Mouse (Mus musculus) gastrocnemius, postnatal 10 days (tissue): Measurements from ENCODE around the gene Ap1s1. TPM values are rescaled to one million over a fixed set of nuclear protein-coding genes. Genes with fewer than 3 reads are reported as not detected.

Source experiments
- DNase-seq: peaks from one replicate; pipeline ENCODE4 v3.0.0; 2021; ENCODE audit warnings: mixed read lengths
- total RNA-seq, 2 experiments: library from RNA; stranded (reverse); gene quantifications; 2 replicates each; pipeline ENCODE4 v1.2.3; 2021

Gene Ap1s1
- total RNA-seq, 2 experiments from 2014 or later: 33.4 to 37.0 TPM

- no peak for DNase-seq
Observed at GRCm38 (mm10) chr5:137065454-137065853, 19.5 kb upstream of the Ap1s1 start.

- DNase-seq: no peak
Observed at GRCm38 (mm10) chr5:137062601-137063000, 16.7 kb upstream of the Ap1s1 start.

DNA sequence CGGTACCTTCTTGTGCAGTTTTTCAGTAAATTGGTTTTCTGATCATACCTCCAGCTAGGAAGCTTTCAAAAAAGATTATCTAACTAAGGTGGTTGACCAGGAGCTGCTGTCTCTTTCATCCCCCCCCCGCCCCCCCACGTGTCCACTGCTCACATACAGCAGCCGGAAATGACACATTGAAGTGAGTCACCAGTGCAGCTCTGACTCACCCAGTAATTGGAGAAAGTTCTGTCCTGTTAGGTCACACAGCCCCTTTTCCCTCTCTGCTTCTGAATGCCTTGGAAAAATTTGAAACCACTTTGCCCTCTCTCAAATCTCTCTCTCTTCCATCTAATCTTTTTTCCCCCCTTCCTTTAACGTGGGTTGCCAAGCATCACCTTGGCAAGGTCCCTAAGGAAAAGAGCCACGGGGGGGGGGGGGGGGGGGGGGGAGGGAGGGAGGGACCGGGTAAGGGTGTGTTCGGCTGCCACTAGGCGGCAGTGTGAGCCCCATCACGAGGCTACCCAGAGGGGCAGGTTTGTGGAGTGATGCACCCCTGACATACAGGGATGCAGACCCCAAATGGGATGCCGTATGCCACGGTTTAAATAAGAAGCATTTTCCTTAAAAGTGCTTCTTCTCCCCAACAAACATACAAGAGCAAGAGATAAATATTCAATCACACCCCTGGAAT, 16.0 kb upstream of the Ap1s1 start:
- peak; percentile 72 for DNase-seq

DNA sequence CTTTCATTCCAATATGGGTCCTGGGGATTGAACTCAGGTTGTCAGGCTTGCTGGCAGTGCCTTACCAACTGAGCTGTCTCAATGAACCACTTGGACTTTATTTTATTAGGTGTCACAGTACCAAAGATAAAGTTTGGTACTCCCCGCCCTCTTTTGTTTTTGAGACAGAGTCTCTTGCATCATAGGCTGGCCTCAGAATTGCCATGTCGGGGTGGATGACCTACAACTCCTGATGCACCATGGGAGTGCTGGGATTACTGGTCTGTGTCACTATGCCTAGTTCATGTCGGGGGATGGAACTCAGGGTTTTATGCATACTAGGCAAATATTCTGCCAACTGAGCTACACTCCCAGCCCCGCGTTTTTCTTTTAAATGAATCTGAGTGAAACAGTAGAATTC, 8.9 kb upstream of the Ap1s1 start:
- no peak for DNase-seq

DNA sequence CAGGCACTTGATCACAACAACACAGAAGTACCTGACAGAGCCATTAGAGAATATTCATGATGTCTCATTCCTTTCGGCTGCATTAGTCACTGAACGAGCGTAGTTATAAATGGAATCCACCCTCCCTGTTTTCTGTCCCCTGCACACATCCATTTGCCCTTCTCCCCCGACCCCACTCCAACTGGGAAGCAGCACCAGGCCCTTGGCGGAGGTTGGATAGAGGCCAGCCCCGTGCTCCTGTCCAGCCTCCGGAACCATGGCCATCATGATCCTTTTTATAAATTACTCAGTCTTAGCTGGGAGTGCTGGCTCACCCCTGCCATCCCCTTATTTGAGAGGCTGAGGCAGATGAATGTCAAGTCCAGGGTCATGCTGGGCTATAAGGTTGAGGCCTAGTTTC, 8.4 kb upstream of the Ap1s1 start:
- no peak for DNase-seq

GRCm38 (mm10) chr5:137051914-137052505, 6.1 kb upstream of the Ap1s1 start:
- DNase-seq: no peak

GRCm38 (mm10) chr5:137051125-137051524, 5.2 kb upstream of the Ap1s1 start:
- no peak for DNase-seq

- DNase-seq: no peak
Observed at GRCm38 (mm10) chr5:137046991-137047390, 1.1 kb upstream of the Ap1s1 start.

DNA sequence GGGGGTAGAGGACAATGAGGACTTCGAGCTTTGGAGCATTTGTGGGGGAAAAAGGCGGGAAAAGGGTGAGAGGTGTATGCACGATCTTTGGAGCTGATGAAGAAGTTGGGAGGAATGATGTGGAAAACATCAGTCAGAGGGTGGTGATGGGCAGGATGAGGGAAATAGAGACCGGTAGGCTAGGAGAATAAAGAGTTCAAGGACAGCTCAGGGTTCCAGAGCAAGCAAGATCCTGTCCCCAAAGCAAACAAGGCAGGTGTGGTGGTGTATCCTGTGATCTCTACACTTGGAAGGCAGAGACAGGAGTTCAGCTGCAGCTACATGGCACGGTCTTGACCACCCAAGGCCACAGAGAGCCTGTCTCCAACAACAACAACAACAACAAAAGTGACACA, 386 bp upstream of the Ap1s1 start:
- no peak for DNase-seq

DNA sequence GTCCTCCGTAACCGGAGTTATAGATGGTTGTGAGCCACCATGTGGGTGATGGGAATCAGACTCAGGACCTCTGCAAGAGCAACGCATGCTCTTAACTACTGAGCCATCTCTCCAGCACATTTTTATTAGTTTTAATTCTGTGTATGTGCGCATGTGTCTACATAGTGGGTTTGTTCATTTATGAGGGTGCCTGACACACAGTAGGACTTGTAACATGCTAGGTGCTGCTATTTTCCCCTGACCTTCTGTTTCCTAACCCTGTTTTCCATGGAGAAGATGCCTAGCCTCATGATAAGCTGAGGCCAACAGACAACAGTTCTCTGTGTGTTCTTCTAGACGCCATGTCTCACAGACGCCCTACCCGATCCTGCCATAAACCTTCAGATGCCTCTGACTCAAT, 1.9 kb downstream of the Ap1s1 start:
- DNase-seq: no peak

DNA sequence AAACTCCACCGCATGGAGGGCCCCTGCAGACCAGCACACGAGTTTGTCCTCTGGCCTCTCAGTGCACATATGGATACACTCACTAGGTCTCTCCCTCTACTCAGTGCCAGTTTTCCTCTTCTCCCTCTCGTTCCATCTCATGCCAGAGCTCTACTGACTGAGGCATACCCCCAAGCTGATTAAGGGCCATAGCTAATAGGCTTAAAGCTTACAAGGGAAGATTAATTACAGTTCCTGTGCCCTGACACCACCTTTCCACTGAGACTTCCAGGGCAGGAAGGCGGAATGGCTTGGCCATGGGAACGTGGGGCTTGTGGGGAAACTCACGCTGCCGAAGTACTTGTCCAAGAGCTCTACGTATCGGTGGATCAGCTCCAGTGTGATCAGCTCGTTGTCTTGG, 4.5 kb downstream of the Ap1s1 start:
- no peak for DNase-seq

- no peak for DNase-seq
Observed at GRCm38 (mm10) chr5:137039453-137039852, 6.5 kb downstream of the Ap1s1 start.

DNA sequence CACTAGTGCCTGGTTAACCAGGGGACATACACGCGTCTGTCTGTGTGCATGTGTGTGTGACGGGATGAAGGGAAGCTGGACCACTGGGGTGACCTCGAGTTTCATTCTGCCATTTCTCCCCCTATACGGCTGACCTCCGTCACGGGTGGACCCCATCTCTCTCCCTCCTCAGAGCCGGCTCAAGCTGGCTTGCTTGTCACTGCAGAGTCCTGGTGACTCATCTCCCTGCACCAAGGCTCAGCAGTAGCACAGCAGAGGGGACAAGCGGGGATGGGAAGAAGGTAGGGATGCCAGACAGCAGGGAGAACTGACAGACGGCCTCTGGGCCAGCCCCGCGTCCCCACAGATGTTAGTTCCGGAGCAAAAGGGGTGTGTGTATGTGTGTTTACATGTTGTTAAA, 9.7 kb downstream of the Ap1s1 start:
- no peak for DNase-seq

GRCm38 (mm10) chr5:137032641-137033074, 13.3 kb downstream of the Ap1s1 start:
- peak; percentile 82 for DNase-seq

DNA sequence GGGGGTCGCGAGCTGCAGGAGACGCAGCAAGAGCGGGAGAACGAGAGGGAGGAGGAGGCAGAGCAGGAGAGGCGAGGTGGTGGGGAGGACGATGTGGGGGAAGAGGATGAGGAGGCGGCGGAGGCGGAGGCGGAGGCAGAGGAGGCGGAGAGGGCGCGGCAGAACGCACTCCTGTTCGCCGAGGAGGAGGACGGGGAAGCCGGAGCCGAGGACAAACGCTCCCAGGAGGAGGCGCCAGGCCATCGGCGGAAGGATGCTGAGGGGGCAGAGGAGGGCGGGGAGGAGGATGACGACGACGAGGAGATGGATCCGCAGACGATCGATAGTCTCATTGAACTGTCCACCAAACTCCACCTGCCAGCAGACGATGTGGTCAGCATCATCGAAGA, 13.9 kb downstream of the Ap1s1 start:
- DNase-seq: peak; percentile 19

DNA sequence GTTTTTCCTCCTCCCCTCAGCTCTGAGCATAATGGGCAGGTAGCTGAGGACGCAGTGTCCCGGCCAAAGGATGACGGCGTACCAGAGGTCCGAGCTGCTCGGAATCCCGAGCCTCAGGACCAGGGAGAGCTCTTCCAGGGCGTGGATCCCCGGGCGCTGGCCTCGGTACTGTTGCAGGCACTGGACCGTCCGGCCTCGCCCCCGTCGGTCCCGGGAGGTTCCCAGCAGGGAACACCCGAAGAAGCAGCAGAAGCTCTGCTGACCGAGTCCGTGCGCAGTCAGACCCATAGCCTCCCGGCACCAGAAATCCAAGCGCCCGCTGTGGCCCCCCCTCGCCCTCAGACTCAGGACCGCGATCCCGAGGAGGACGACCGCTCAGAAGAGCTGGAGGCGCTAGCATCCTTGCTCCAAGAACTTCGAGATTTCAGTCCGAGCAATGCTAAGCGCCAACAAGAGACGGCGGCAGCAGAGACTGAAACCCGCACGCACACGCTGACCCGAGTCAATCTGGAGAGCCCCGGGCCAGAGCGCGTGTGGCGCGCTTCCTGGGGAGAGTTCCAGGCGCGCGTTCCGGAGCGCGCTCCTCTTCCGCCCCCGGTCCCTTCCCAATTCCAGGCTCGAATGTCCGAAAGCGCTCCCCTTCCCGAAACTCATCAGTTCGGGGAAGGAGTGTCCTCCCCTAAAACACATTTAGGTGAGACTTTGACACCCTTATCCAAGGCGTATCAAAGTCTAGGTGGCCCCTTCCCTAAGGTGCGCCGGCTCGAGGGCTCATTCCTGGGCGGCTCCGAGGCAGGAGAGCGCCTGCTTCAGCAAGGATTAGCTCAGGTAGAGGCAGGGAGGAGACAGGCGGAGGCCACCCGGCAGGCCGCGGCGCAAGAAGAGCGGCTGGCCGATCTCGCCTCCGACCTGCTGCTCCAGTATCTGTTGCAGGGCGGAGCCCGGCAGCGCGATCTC, 14.6 kb downstream of the Ap1s1 start:
- DNase-seq: peak; percentile 51

- DNase-seq: no peak
Observed at GRCm38 (mm10) chr5:137030416-137030810, 15.5 kb downstream of the Ap1s1 start.

DNA sequence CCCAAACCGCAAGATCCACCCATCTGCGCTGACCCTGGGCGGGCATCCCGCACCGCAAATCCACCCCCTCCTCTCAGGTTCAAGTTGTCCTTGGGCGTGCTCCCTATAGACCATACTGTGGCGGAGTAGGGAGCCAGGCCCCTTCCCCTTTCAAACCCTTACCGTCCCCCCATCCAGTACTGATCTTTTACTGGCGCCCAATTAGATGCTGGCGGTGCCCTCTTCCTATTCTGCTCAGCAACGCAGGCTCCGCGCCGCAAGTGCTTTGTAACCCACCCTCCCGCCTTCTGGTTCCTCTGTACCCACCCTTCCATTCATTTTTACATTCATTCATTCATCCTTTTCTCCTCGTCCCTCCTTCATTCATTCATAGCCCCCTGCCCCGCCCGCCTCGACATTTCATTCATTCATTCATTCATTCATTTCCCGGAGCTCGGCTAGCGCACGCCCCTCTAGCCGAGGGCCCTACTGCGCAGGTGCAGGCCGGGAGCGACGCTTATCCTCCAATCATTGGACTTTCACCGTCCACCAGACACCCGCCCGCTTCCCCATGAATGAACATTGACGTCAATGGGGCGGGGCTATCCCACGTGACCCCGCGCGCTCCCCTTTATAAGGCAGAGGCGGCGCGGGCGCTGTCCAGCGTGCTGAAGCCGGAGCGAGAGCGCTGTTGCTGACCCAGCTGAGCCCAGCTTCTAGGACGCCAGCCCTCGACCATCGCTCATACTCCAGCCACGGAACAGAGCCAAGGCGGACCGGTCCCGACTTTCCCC, 16.1 kb downstream of the Ap1s1 start:
- peak; percentile 99 for DNase-seq

DNA sequence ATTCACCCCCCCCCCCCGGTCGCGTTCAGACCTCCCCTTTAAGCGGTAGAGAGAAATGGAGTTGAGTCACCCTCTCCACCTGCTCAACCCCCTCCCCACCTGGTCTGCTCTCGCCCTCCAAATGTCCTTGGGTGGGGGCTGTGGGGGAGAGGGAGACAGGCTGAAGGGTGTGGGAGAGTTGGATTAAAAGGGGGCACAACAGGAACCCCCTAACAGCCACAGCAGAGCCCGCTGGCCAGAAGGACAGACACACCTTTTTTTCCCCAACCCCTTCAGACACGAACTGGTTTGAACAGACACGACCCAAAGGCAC, 16.7 kb downstream of the Ap1s1 start:
- no peak for DNase-seq

- DNase-seq: no peak
Observed at GRCm38 (mm10) chr5:137028561-137029272, 17.2 kb downstream of the Ap1s1 start.

DNA sequence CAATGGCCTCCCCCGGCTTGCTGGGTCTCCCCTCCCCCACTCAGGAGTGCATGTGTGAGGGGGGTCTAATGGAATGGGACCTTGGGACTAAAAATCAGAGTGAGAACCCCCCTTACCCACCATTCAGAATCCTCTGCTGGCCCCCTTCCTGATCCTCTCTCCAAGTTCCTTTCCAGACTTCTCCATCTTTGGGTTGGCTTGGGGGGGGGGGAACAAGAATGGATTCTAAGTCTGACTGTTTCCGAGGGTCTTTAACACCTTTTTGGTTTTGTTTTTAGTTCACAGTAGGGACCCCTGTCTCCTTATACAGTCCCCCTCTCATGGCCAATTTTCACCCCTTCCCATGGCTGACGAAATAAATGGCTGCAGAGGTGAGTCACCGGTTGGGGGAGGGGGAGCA, 19.8 kb downstream of the Ap1s1 start, which contains the start of gene Vgf:
Gene Vgf, plus strand, starts transcription at position 301 of the 400 bp plus-strand sequence.
- DNase-seq: no peak

DNA sequence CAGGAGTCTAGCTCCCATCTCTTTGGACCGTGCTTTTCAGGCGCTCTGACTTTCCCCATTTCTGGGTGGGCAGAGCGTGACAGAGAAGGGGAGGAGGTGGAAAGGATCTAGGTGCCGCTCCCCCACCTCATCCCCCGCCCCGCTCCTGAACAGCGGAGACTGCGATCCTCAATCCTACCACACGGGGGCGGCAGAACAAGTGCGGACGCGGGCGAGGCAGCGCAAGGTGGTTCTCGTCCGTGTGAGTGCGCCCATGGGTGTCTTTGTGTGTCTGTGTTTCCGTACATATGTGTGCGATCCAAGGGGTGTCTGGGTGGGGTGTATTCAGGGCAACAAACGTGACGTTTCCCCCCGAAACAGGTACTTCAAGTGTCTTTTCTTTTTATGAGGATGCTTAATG, 20.8 kb downstream of the Ap1s1 start:
- DNase-seq: peak; percentile 88
